Mouse (Mus musculus) cerebellum, postnatal 36 days (tissue): Measurements from ENCODE around the gene Abcb10.
A peak's percentile ranks its signal among the peaks of the same experiment; 100 is the strongest.
"Not testable (repeated sequence)": the region's sequence is repeated elsewhere in the genome, so short reads cannot be mapped to it uniquely, and the experiment has no call there.

ENCODE experiments used
- DNase-seq, 2 experiments: peaks; one replicate each; pipeline ENCODE4 v3.0.0; 2021 to 2022; ENCODE audit warnings: mixed read lengths in 2 of 2

Gene Abcb10

DNA sequence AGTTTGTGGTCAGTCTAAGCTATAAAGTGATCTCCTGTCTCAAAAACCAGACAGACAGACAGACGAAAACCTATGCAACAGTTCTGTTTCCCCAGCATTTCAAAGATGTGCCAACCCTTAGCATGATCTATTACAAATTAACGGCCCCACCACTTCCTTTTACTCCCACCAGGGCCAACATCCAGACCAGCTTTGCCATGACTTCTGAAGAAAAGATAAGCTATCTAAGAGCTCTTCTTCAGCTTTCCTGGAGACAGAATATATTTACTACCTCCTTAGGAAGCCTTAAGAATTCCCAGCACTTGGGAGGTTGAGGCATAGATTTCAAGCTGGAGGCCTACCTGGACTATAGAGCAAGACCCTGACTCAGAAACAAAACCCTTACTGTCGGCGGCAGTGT is 2.7 kb downstream of the Abcb10 start:
- DNase-seq, result no peak

DNA sequence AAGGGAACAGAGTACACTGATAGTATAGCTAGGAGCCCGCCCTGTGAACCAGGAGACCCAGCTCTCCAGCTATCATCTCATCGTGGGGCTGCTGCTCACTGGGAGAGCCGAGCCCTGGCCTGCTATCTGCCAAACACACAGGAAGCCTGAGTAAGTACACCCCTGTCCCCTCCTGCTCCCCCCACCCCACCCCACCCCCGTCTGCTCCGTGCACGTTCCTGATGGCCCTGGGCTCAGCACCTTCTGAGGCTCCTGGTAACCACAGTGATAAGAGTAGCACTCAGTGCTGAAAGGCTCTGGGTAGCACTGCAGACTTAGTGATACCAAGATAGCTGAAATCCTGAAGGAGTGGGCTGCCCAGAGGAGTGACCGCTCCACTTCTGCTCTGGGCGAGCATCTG is 4.0 kb downstream of the Abcb10 start:
- DNase-seq, result no peak

DNA sequence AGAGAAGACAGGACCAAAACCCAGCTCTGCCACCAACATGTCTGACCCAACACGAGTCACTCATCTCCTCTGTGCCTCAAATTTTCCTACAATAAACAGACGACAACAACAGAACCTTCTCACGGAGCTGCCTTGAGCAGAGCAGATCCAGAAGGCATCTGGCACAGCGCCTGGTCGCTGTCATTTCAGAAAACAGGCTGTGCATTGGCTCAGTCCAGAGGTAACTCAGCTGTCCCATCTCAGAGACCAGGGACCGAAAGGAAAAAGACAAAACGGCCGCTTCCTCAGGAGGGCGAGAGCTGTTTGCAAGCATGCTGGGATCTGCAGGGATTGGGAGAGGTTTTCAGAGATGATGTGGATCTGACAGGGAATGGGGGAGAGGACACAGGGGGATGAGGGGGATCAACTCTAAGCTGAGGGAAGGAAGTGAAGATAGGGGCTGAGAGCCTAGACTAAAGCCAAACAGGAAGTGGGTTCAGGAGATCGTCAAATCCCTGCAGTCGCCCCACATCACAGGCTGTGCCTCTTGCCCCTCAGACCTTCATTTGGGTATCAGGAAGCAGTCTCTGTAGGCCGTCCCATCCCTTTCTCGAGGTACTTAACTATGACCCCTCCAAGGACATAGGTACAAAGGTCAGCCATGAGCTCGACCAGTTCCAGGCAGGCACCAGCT is 4.6 kb downstream of the Abcb10 start:
- peak in 1 of 2 experiments; percentile 31 for DNase-seq

DNA sequence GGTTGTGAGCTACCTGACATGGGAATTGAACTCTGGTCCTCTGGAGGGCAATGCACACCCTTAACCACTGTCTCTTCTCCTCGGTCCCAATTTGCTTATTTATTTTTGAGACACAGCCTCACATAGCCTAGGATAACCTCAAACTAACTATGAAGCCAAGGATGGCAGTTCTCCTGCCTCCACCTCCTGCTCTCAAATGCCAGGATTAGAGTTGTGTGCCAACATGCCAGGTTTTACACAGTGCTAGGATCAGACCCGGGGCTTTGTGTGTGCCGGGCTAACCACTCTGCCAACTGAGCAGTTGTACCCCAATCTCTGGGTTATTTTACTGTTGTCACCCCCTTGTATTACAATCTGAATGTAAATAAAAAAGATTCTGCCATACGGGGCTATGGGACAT is 5.4 kb downstream of the Abcb10 start:
- DNase-seq, result no peak

DNA sequence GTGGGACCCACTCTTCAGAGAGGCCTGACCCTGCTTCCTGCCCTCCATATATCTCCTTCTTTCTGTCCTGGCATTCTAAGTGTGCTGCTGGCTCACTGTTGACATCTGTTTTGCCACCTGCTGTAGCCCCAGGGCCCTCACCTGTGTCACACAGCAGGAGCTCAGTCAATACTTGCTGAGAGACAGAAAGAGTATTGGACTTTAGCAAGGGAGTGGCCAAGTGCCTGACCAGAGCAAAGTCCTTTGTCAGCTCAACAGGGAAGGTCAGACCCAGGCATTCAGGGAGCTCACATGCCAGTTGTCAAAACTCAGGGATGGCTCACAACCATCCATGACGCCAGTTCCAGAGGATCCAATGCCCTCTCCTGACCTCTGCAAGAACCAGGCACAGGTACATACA is 9.4 kb downstream of the Abcb10 start:
- DNase-seq, result no peak

DNA sequence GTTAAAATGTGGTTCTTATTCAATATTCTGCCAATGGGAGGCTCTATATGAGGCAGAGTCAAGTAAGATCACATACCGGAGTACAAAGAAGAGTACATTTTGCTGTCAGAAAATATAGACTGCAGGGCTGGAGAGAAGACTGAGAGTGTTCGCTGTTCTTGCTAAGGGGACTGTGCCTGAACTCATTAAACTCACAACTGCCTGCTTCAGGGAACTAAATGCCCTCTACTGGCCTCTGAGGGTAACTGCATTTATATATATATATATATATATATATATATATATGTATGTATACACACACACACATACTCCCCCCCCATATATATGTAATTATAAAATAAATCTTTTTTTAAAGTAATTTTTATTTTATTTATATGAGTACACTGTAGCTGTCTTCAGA is 16.0 kb downstream of the Abcb10 start:
- no peak for DNase-seq

DNA sequence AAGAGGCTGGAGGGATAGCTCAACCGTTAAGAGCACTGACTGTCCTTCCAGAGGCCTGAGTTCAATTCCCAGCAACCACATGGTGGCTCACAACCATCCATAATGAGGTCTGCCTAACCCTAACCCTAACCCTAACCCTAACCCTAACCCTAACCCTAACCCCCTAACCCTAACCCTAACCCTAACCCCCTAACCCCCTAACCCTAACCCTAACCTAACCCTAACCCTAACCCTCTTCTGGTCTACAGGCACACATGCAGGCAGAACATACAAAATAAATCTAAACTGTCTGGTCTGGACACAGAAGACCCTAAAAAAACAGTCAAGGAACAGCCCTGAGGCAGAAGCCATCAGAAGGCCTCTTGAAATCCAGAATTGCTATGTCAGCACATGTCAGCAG is 21.6 kb downstream of the Abcb10 start:
- DNase-seq, result no peak

DNA sequence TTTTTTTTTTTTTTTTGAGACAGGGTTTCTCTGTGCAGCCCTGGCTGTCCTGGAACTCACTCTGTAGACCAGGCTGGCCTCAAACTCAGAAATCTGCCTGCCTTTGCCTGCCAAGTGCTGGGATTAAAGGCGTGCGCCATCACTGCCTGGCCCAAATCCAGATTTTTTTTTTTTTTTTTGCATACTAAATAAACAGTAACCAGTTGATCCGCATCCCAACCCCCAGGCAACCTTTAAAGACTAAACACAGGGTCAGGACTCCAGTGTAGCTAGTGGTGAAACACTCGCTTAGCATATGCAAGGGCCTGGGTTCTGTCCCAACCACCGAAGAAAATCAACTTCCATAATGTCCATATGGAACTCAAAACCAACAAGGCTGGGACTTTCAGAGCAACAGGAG is 22.4 kb downstream of the Abcb10 start:
- DNase-seq, result not testable (repeated sequence)

DNA sequence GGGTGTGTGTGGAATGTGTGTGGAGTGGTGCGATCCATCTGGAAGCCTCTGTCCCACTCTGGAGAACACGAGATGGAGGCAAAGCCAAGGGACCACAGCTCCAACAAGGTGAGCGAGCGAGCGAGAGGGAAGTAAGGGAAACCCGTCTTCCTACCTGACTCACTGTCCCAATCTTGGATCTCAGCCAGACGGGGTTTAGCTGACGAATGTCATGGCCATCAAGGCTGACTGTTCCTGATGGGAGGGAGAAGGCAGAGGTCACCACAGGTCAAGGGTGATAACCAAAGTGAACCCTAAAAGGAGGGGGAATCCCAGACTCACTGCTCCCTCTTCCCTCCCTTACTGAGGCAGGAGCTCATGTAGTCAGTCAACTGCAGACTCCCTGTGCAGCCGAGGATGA is 22.9 kb downstream of the Abcb10 start:
- no peak for DNase-seq

DNA sequence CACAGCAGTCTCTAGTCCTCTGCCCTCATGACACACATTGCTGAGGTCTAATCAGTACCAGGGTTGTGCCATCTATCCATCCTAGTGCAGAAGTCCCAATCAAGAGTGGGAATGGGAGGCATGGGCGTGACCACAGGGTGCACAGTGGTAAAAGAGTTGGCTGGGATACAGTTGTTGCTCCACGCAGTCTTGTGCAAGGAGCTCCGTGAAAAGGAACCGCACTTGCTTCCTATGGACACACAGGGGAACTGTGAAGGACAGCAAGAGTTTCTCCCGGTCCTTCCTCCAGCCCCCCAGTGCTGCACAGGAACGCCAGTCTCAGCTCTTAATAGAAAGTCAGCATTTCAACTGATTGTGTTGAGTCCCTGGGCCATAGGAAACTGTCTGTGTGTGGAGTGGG is 23.4 kb downstream of the Abcb10 start:
- DNase-seq, result no peak

DNA sequence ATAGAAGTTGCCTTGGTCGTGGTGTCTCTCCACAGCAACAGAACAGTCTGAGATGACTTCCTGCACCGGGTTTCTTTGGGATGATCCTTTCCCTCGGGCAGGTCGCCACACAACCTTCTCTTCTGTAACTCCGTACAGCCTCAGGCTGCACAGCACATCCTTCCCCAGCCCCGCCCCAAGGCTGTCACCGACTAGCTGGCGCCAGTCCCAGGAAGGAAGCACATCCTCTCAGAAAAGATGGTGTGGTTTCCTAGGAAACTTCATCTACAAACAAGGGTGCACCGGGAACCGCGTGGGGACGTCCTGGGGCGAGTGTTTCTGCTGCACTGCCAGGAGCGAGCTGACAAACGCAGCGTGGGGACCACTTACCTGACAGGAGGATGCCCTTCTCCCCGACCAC is 24.8 kb downstream of the Abcb10 start:
- no peak for DNase-seq

DNA sequence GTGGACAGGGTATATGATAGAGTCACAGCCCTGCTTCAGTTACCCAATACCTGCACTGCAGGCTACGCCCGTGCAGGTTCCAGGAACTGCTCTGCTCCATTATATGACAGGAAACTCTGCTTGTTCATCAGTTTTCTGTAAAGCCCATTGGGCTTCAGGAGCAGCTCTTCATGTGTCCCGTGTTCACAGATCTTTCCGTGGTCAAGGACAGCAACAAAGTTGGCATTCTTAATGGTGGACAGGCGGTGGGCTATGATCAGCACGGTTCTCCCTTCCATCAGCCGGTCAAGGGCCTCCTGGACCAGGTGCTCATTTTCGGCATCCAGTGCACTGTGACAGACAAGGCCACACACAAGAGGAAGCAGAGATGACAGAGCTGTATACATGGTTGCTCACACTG is 28.7 kb downstream of the Abcb10 start:
- no peak for DNase-seq

DNA sequence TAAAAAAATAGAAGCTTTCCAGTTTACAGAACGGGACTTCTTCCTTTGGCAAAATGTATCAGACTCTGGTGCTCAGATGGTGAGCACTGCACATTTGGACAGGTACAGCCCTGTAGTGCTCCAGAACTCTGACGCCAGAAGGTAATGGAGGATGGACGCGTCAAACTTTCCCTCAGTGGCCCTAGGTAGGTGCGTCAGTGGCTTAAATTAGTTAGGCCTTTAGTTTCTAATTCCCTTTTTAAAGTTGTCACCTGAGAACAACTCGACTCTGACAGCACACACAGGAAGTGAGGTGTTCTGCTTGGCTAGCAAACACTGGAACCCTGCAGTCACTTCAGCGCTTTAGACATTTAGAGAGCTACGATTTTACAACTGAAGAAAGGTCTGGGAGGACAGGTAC is 29.2 kb downstream of the Abcb10 start:
- no peak for DNase-seq

DNA sequence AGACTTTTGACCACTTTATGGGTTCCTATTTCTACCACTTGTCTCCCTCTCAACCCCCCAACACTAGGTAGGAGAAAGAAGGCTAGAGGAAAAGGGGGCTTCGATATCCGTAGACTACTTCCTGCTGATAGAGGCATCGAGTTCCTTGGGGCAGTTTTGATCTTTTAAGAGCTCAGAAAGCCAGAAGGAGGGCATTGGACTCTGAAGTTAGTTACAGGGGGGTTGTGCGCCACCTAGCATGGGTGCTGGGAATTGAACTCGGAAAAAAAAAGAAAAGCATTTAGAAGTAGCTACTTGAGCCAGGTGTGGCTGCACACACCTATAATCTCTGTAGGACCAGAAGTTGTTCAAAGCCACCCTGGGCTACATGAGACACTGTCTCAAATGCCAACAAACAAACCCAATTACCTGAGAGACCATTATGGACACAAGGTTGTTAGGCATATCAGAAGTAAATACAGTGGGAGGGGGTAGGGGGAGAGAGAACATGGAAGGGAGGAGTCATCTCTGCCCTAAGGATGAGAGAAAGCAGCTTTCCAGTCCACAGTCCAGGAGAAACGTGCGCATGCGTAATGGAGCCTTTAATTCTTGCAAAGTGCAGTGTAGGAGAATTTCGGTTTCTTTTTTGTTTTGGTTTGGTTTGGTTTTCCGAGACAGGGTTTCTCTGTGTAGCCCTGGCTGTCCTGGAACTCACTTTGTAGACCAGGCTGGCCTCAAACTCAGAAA is 32.7 kb downstream of the Abcb10 start:
- peak; percentile 61 to 66 for DNase-seq

DNA sequence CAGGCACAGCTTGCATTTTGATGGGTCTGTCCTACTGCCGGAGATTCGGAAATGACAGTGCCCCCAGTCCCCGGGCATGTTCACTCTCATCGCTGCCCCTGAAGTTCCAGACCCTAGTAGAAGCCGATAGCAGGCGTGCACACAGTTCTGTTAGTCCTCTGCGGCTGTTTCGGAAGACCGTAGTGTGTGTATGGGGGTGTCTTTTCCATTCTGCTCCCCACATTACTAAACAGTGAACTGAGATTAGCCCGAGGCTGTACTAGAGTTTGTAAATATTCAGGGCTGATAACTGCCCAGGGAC is 33.3 kb downstream of the Abcb10 start:
- no peak for DNase-seq

DNA sequence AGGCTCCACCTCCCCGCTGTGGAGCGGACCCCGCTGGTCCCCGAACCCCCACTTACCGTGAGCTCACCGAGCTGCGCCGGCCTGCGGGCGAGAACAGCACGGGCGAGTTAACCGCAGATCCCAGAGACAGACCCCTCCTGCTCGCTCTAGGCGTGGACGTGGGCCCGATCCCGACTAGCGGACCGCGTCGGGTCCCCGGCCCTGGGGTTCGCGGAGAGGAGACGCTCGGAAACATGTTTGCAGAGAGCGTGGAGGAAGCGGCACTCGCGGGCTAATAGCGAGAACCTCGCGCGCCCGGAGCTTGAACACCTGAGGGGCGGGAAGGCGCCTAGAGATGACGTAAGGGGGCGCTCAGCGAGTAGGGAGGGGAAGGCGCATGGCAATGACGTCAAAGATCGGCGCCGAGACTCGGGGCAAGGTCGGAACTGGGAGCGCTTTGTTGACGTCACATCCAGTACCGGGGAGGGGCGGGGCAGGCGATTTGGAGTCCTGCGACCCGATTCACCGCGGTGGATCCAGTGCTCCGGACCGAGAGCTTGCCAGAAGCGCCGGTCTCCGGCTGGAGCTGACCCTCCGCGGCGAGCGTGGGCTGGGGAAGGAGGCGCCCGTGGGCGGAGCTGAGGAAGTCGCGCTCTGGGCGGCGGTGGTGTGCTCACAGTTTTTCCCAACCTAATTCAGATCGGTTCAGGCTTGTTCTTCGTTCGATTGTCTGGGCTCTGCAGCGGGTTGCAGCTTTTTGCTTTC is 33.8 kb downstream of the Abcb10 start, which contains the start of gene Nup133:
Nup133 (minus strand) TSS at position 324 of the 744 bp plus-strand sequence.
- peak; percentile 100 for DNase-seq

DNA sequence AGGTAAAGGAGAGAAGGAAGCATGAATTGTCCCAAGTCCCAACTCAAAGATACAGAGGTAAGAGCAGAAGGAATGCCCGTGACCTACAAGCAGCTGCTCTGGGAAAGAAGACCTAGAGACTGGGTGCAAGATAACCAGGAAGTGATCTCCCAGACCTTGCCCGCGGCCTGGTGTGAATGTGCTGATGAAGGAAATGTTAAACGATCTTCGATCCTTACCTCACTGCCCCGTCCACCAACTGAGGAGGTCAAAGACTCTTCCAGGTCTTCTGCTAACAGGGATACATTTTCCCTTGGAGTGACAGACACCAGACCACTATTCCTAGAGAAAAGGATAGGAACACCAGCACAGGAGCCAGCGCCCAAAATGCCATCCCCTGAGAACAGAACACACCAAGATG is 53.9 kb downstream of the Abcb10 start:
- no peak for DNase-seq

DNA sequence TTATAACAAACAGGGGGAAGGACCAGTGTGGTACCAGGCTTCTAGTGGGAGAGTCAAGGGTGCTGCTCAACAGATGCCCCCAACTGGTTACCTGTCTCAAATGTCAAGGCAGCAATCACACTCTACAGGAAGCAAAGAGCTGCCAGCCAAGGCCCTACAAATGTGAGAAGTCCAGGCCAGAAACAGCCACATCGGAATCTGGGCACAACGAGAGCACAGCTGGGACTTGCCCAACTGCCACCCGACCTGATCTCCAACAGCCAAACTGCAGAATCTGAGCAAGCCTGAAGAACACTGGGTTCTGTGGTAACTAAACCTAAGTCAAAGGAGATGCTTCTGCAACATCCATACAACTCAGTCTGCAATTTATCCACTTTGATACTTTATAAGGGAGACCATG is 57.3 kb downstream of the Abcb10 start:
- no peak for DNase-seq

DNA sequence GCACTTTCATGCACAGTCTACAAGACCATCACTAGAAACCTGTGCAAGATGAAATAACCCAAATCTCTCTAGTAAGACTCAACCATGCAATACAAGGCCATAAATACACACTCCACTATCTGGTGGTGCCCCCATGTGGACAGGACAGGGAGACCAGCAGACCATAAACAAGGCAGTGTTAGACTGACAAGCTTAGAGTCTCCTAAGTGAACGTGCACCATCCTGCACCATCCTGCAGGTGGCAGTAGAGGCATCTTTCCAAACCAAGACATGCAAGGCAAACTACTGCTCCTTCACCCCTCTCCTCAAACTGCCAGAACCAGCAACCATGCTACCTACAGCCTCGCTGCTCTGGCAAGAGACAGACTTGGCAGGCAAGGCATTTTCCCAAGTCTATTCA is 58.2 kb downstream of the Abcb10 start:
- DNase-seq, result peak; percentile 87 to 92

DNA sequence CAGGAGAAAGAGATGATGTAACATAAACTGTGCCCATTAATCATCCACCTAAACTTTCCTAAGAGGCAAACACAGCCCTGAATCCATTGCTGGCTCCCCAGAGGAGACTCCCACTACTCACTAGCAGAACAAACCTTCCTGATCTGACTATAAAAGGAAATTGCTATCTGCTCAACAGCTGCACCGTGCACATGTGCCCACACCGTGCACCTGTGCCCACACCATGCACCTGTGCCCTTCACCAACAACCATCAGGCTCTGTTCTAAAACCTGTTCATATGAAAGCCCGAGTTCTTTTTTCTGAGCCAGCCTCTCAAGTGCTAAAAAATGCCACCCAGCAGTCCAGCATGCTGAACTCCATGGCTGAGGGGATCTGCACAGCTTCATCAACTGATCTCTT is 68.3 kb downstream of the Abcb10 start:
- no peak for DNase-seq

DNA sequence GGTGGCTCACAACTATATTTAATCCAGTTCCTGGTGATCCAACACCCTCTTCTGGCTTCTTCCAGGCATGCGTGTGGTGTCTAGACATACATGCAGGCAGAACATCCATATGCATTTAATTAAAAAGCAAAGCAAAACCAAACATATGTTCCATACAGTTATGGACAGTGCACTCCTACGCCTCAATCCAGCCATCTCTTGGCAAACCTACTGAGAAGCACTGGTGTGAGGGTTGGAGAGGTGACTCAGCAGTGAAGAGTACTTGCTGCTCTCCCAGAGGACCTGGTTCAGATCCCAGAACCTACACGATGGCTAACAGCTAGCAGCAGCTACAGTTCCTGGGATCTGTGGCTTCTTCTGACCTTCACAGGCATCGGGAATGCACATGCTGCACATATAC is 70.7 kb downstream of the Abcb10 start:
- DNase-seq, result no peak

DNA sequence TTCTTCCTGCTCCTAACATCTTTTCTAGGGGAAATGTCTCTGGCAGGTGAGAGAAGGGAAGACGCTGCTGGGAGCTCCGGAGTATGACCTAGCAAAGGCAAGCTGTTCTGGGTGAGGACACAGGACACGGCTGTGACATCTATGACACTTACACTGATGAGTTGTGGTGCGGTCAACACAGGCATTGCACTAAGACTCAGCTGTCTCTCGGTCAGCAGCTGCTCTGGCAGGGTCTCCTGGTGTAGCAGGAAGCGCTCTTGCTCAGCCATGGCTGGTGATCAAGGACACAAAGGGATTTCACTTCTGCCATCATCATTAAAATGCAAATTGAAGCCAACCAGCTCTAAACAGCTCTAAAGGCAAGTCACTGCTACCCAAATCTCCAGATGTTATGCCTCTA is 75.3 kb downstream of the Abcb10 start:
- no peak for DNase-seq

DNA sequence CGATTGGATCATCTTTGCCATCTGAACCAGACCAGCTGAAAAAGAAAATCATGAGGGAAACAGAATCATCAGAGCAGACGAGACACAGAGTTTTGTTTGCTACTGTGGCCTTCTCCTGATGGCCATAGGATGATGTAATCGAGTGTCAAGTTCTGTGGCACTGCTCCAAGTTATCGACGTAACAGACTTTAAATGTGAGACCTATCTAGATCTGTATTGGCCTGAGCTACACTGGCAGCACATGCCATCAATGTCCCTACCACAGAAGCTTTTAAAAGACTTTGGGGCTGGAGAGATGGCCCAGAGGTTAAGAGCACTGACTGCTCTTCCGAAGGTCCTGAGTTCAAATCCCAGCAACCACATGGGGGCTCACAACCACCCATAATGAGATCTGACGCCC is 80.3 kb downstream of the Abcb10 start:
- no peak for DNase-seq
